Mouse (Mus musculus) olfactory bulb, adult 2 months (tissue): ENCODE results near the gene Evl.

ENCODE experiments used
- CTCF ChIP-seq: fragments of 200-500 bp; IDR thresholded peaks from 2 replicates; pipeline ENCODE4 v1.5.1; 2012; ENCODE audit warnings: low read depth, mild to moderate bottlenecking, low read length, moderate library complexity; ENCODE audit not compliant: insufficient read depth
- POLR2A ChIP-seq: fragments of 200-500 bp; IDR thresholded peaks from 2 replicates; pipeline ENCODE4 v1.6.1; 2012; ENCODE audit warnings: mild to moderate bottlenecking, low read depth, low read length, moderate library complexity; ENCODE audit not compliant: insufficient read depth

- TF ChIP-seq CTCF (no peak), POLR2A (no peak)
Observed at GRCm38 (mm10) chr12:108622406-108622805, 67.9 kb downstream of the Evl start.
